Mouse (Mus musculus): ENCODE data around the gene A830031A19Rik. TPM values are rescaled to one million over a fixed set of nuclear protein-coding genes. Genes with fewer than 3 reads are reported as not detected.
A peak's percentile ranks its signal among the peaks of the same experiment; 100 is the strongest.

Gene A830031A19Rik
- total and polyA plus RNA-seq, 3 experiments, result not detected

GRCm38 (mm10) chr11:24064221-24064620 lies 10.6 kb downstream of the A830031A19Rik start:
- H3K9ac ChIP-seq (ENCODE audit: low read depth, low read length), result no peak overlapping the region
- H3K36me3 ChIP-seq (ENCODE audit: control insufficient read depth, insufficient read depth, low read length), result no peaks in the 10 kb centered on the region
- no peaks in the 10 kb centered on the region for H3K79me2 ChIP-seq (replicated peaks; ENCODE audit: control insufficient read depth, insufficient read depth, low read length)
- H3K4me3 ChIP-seq, result no peak overlapping the region
- intact Hi-C loops (cut with DNase I), result no loop called here
- TF ChIP-seq EP300 (IDR thresholded peaks at IDR 0.05; ENCODE audit: insufficient read depth, low read depth, low read length) (no peak), POLR2A (IDR thresholded peaks at IDR 0.05; ENCODE audit: insufficient read depth, low read depth, low read length) (no peak), CTCF (IDR thresholded peaks at IDR 0.05) (no peak)
- 60% methylated on average over 6 of the region's 6 CpGs for WGBS
- no peak overlapping the region for H3K27ac ChIP-seq
- H3K4me1 ChIP-seq (ENCODE audit: control insufficient read depth, insufficient read depth, low read length), result no peaks in the 10 kb centered on the region
- DNase-seq, result no peak
- peaks cover 8% of the 10 kb centered on the region; the same call in 1 of the 2 replicates for H3K27me3 ChIP-seq (ENCODE audit: control insufficient read depth, insufficient read depth, low read length)

- Histone ChIP-seq H3K27me3 (ENCODE audit: control insufficient read depth, insufficient read depth, low read length) (peaks cover 8% of the 10 kb centered on the region; the same call in 1 of the 2 replicates), H3K4me3 (no peak overlapping the region), H3K27ac (no peak overlapping the region), H3K36me3 (ENCODE audit: control insufficient read depth, insufficient read depth, low read length) (no peaks in the 10 kb centered on the region), H3K9ac (ENCODE audit: low read depth, low read length) (no peak overlapping the region), H3K4me1 (ENCODE audit: control insufficient read depth, insufficient read depth, low read length) (no peaks in the 10 kb centered on the region), H3K79me2 (replicated peaks; ENCODE audit: control insufficient read depth, insufficient read depth, low read length) (no peaks in the 10 kb centered on the region)
- DNase-seq, result no peak
- 44% methylated on average over 9 of the region's 9 CpGs for WGBS
- TF ChIP-seq POLR2A (IDR thresholded peaks at IDR 0.05; ENCODE audit: insufficient read depth, low read depth, low read length), result no peak
- no peak for TF ChIP-seq CTCF (IDR thresholded peaks at IDR 0.05)
- no peak for TF ChIP-seq EP300 (IDR thresholded peaks at IDR 0.05; ENCODE audit: insufficient read depth, low read depth, low read length)
- intact Hi-C loops (cut with DNase I), result no loop called here
Observed at GRCm38 (mm10) chr11:24062495-24063096, 12.3 kb downstream of the A830031A19Rik start.

- no peak overlapping the region for H3K27ac ChIP-seq
- H3K9ac ChIP-seq (ENCODE audit: low read depth, low read length), result no peak overlapping the region
- no peaks in the 10 kb centered on the region for H3K79me2 ChIP-seq (replicated peaks; ENCODE audit: control insufficient read depth, insufficient read depth, low read length)
- peaks cover 8% of the 10 kb centered on the region; the same call in 1 of the 2 replicates for H3K27me3 ChIP-seq (ENCODE audit: control insufficient read depth, insufficient read depth, low read length)
- H3K4me1 ChIP-seq (ENCODE audit: control insufficient read depth, insufficient read depth, low read length), result no peaks in the 10 kb centered on the region
- TF ChIP-seq CTCF (IDR thresholded peaks at IDR 0.05) (no peak), POLR2A (IDR thresholded peaks at IDR 0.05; ENCODE audit: insufficient read depth, low read depth, low read length) (no peak), EP300 (IDR thresholded peaks at IDR 0.05; ENCODE audit: insufficient read depth, low read depth, low read length) (no peak)
- H3K4me3 ChIP-seq, result no peak overlapping the region
- H3K36me3 ChIP-seq (ENCODE audit: control insufficient read depth, insufficient read depth, low read length), result no peaks in the 10 kb centered on the region
- intact Hi-C loops (cut with DNase I), result no loop called here
- 5% methylated on average over 14 of the region's 14 CpGs for WGBS
- DNase-seq, result no peak
Observed at GRCm38 (mm10) chr11:24061819-24062218, 13.0 kb downstream of the A830031A19Rik start.

GRCm38 (mm10) chr11:24060428-24060827 lies 14.4 kb downstream of the A830031A19Rik start:
- no peaks in the 10 kb centered on the region for H3K4me1 ChIP-seq (ENCODE audit: control insufficient read depth, insufficient read depth, low read length)
- no peak overlapping the region for H3K4me3 ChIP-seq
- H3K27ac ChIP-seq, result no peak overlapping the region
- no peak overlapping the region for H3K9ac ChIP-seq (ENCODE audit: low read depth, low read length)
- no peaks in the 10 kb centered on the region for H3K36me3 ChIP-seq (ENCODE audit: control insufficient read depth, insufficient read depth, low read length)
- DNase-seq, result no peak
- peaks cover 8% of the 10 kb centered on the region; the same call in 1 of the 2 replicates for H3K27me3 ChIP-seq (ENCODE audit: control insufficient read depth, insufficient read depth, low read length)
- no peak for TF ChIP-seq POLR2A (IDR thresholded peaks at IDR 0.05; ENCODE audit: insufficient read depth, low read depth, low read length)
- no peak for TF ChIP-seq EP300 (IDR thresholded peaks at IDR 0.05; ENCODE audit: insufficient read depth, low read depth, low read length)
- TF ChIP-seq CTCF (IDR thresholded peaks at IDR 0.05), result no peak
- WGBS, result 20% methylated on average over 5 of the region's 5 CpGs
- no peaks in the 10 kb centered on the region for H3K79me2 ChIP-seq (replicated peaks; ENCODE audit: control insufficient read depth, insufficient read depth, low read length)
- intact Hi-C loops (cut with DNase I), result no loop called here

GRCm38 (mm10) chr11:24059137-24059536 lies 15.7 kb downstream of the A830031A19Rik start:
- Histone ChIP-seq H3K79me2 (replicated peaks; ENCODE audit: control insufficient read depth, insufficient read depth, low read length) (no peaks in the 10 kb centered on the region), H3K9ac (ENCODE audit: low read depth, low read length) (no peak overlapping the region), H3K27ac (no peak overlapping the region), H3K27me3 (ENCODE audit: control insufficient read depth, insufficient read depth, low read length) (peaks cover 8% of the 10 kb centered on the region; the same call in 1 of the 2 replicates), H3K4me3 (no peak overlapping the region), H3K4me1 (ENCODE audit: control insufficient read depth, insufficient read depth, low read length) (no peaks in the 10 kb centered on the region), H3K36me3 (ENCODE audit: control insufficient read depth, insufficient read depth, low read length) (no peaks in the 10 kb centered on the region)
- DNase-seq, result no peak
- WGBS, result 36% methylated on average over 1 of the region's 1 CpGs
- no peak for TF ChIP-seq POLR2A (IDR thresholded peaks at IDR 0.05; ENCODE audit: insufficient read depth, low read depth, low read length)
- no peak for TF ChIP-seq EP300 (IDR thresholded peaks at IDR 0.05; ENCODE audit: insufficient read depth, low read depth, low read length)
- TF ChIP-seq CTCF (IDR thresholded peaks at IDR 0.05), result no peak
- intact Hi-C loops (cut with DNase I), result no loop called here

GRCm38 (mm10) chr11:24052882-24053281 lies 22.0 kb downstream of the A830031A19Rik start:
- Histone ChIP-seq H3K27me3 (ENCODE audit: control insufficient read depth, insufficient read depth, low read length) (peaks cover under 1% of the 10 kb centered on the region; the same call in 1 of the 2 replicates), H3K79me2 (replicated peaks; ENCODE audit: control insufficient read depth, insufficient read depth, low read length) (no peaks in the 10 kb centered on the region), H3K4me3 (no peak overlapping the region), H3K9ac (ENCODE audit: low read depth, low read length) (no peak overlapping the region), H3K36me3 (ENCODE audit: control insufficient read depth, insufficient read depth, low read length) (no peaks in the 10 kb centered on the region), H3K4me1 (ENCODE audit: control insufficient read depth, insufficient read depth, low read length) (no peaks in the 10 kb centered on the region), H3K27ac (no peak overlapping the region)
- intact Hi-C loops (cut with DNase I), result no loop called here
- DNase-seq, result no peak
- no peak for TF ChIP-seq EP300 (IDR thresholded peaks at IDR 0.05; ENCODE audit: insufficient read depth, low read depth, low read length)
- peak; percentile 25; the same call in 1 of the 2 replicates for TF ChIP-seq CTCF (IDR thresholded peaks at IDR 0.05)
- no peak for TF ChIP-seq POLR2A (IDR thresholded peaks at IDR 0.05; ENCODE audit: insufficient read depth, low read depth, low read length)
- 66% methylated on average over 6 of the region's 6 CpGs for WGBS

Data from heart, adult 2 months (tissue).